8 mouse cellular contexts compared by ENCODE assay signal in the genomic region with DNA sequence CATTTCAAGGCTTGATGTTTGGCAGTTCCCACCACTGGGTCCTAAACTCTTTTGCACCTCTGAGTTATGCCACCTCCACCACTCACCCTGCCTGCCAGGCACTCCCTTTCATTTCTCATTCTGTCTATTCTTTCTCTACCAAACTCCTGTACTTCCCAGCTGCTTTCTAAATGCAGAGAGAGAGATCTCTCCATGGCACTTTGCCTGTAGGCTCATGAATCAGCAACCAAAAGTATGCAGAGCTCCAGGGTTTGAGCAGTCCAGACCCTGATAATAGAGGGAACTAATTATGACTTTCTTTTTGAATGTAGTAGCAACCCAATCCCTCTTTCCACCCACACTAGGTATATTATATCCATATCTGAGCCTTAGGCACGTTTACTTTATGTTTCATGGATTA. TPM values are rescaled to one million over a fixed set of nuclear protein-coding genes. Genes with fewer than 3 reads are reported as not detected.
DNase-seq lines count a peak whose midpoint lies in the region; ATAC-seq and TF ChIP-seq lines count a peak whose summit lies in the region.
"Had no signal": no experiment of that assay in that cellular context is flagged by ENCODE, and none has a peak within 500 bp of the region (broad histone marks: within the 10 kb centered on the region; RNA-seq: fewer than 3 reads in every experiment).

No protein-coding gene starts in this region.

- intact Hi-C loops in gastrocnemius, postnatal 36 days (cut with DNase I) = no loop called here

- peak overlapping the region; percentile 70 for H3K4me2 ChIP-seq in heart, embryonic 13.5 days
- peak overlapping the region; percentile 39; the same call in 1 of the 2 replicates for H3K4me2 ChIP-seq in stomach, embryonic 14.5 days (replicated peaks; ENCODE audit: low read depth, low read length)
- H3K4me2 ChIP-seq in stomach, postnatal 0 days (replicated peaks; ENCODE audit: low read depth) = no peak overlapping the region
- H3K4me2 ChIP-seq in midbrain, embryonic 11.5 days = peak overlapping the region; percentile 11; the same call in 1 of the 2 replicates

- 35% methylated on average over 1 of the region's 1 CpGs for WGBS in heart, embryonic 13.5 days
- WGBS in stomach, embryonic 14.5 days = 31% methylated on average over 1 of the region's 1 CpGs
- 27% methylated on average over 1 of the region's 1 CpGs for WGBS in stomach, postnatal 0 days
- 45% methylated on average over 1 of the region's 1 CpGs for WGBS in midbrain, embryonic 11.5 days

- no peak for ATAC-seq in heart, embryonic 13.5 days (ENCODE audit: extremely low read depth, insufficient number of reproducible peaks, low FRiP score, low TSS enrichment)
- ATAC-seq in stomach, embryonic 14.5 days (ENCODE audit: insufficient number of reproducible peaks, insufficient read depth, low FRiP score, low read depth) = no peak
- no peak for ATAC-seq in stomach, postnatal 0 days (ENCODE audit: low FRiP score, low TSS enrichment)
- no peak for ATAC-seq in midbrain, embryonic 11.5 days (ENCODE audit: low FRiP score)

- TF ChIP-seq EP300 in stomach, postnatal 0 days (optimal IDR thresholded peaks at IDR 0.05) = no peak

- no peaks in the 10 kb centered on the region for H3K27me3 ChIP-seq in heart, embryonic 13.5 days (replicated peaks)
- H3K27me3 ChIP-seq in stomach, embryonic 14.5 days (ENCODE audit: control insufficient read depth, insufficient read depth, low read length) = no peaks in the 10 kb centered on the region
- no peaks in the 10 kb centered on the region for H3K27me3 ChIP-seq in stomach, postnatal 0 days (ENCODE audit: control insufficient read depth, insufficient read depth, low read length)
- H3K27me3 ChIP-seq in midbrain, embryonic 11.5 days (ENCODE audit: control insufficient read depth, insufficient read depth, low read length) = no peaks in the 10 kb centered on the region

- H3K4me3 ChIP-seq in heart, embryonic 13.5 days = 0 out of 2 replicates have a peak overlapping the region, but pooled peaks have one; percentile 66
- H3K4me3 ChIP-seq in stomach, embryonic 14.5 days (ENCODE audit: low read depth, low read length) = no peak overlapping the region
- no peak overlapping the region for H3K4me3 ChIP-seq in stomach, postnatal 0 days (ENCODE audit: low read depth, low read length)
- no peak overlapping the region for H3K4me3 ChIP-seq in midbrain, embryonic 11.5 days (ENCODE audit: low read depth, low read length)

- H3K36me3 ChIP-seq in heart, embryonic 13.5 days = no peaks in the 10 kb centered on the region
- H3K36me3 ChIP-seq in stomach, embryonic 14.5 days (ENCODE audit: control insufficient read depth, insufficient read depth, low read length) = no peaks in the 10 kb centered on the region
- no peaks in the 10 kb centered on the region for H3K36me3 ChIP-seq in stomach, postnatal 0 days (ENCODE audit: control insufficient read depth, insufficient read depth, low read length)
- H3K36me3 ChIP-seq in midbrain, embryonic 11.5 days (ENCODE audit: control insufficient read depth, insufficient read depth, low read length) = no peaks in the 10 kb centered on the region

- no peak for DNase-seq in heart, postnatal 4 days
- no peak for DNase-seq in stomach, postnatal 0 days (ENCODE audit: low spot score)
- no peak for DNase-seq in midbrain, embryonic 11.5 days (ENCODE audit: low spot score, missing footprints)
- no peak for DNase-seq in ovary, postnatal 10 days (ENCODE audit: low spot score)
- no peak for DNase-seq in gastrocnemius, postnatal 36 days

- H3K9me3 ChIP-seq in heart, embryonic 13.5 days = no peaks in the 10 kb centered on the region
- no peaks in the 10 kb centered on the region for H3K9me3 ChIP-seq in stomach, embryonic 14.5 days (ENCODE audit: control insufficient read depth, low read depth, low read length)
- no peaks in the 10 kb centered on the region for H3K9me3 ChIP-seq in stomach, postnatal 0 days (ENCODE audit: control insufficient read depth, low read length)
- H3K9me3 ChIP-seq in midbrain, embryonic 11.5 days (ENCODE audit: control insufficient read depth, low read length) = no peaks in the 10 kb centered on the region

- H3K4me1 ChIP-seq in heart, embryonic 13.5 days = peaks cover 28% of the 10 kb centered on the region
- H3K4me1 ChIP-seq in stomach, embryonic 14.5 days (ENCODE audit: control insufficient read depth, insufficient read depth, low read length) = peaks cover 7% of the 10 kb centered on the region; the same call in 1 of the 2 replicates
- no peaks in the 10 kb centered on the region for H3K4me1 ChIP-seq in stomach, postnatal 0 days (replicated peaks; ENCODE audit: control insufficient read depth, insufficient read depth)
- peaks cover 2% of the 10 kb centered on the region; the same call in 1 of the 2 replicates for H3K4me1 ChIP-seq in midbrain, embryonic 11.5 days (ENCODE audit: control insufficient read depth, insufficient read depth, low read length)

- no peak for TF ChIP-seq CTCF in stomach, postnatal 0 days (IDR thresholded peaks at IDR 0.05; ENCODE audit: low read depth)

- H3K27ac ChIP-seq in heart, embryonic 13.5 days (replicated peaks) = peak overlapping the region; percentile 88
- no peak overlapping the region for H3K27ac ChIP-seq in stomach, embryonic 14.5 days (ENCODE audit: low read length)
- no peak overlapping the region; the same call in 1 of the 2 replicates for H3K27ac ChIP-seq in stomach, postnatal 0 days (replicated peaks)
- H3K27ac ChIP-seq in midbrain, embryonic 11.5 days (ENCODE audit: low read depth, low read length) = no peak overlapping the region
- H3K27ac ChIP-seq: macrophage had no signal

- no peak overlapping the region for H3K9ac ChIP-seq in heart, embryonic 13.5 days
- H3K9ac ChIP-seq in stomach, embryonic 14.5 days (replicated peaks; ENCODE audit: low read depth, low read length) = no peak overlapping the region
- no peak overlapping the region for H3K9ac ChIP-seq in stomach, postnatal 0 days (ENCODE audit: low read length)
- no peak overlapping the region for H3K9ac ChIP-seq in midbrain, embryonic 11.5 days (ENCODE audit: low read length)

RNA-seq across cellular contexts. Expression of a gene that starts 2.4 kb away (rescaled TPM):
- 6.5 and 7.3 TPM in 2 replicates for polyA plus RNA-seq in heart, embryonic 13.5 days (2015; fragmentation: Nextera tagmentation; extraction: Ambion mirVana)
- 10 to 100 TPM in 1 of 2 experiments, 1 to 10 TPM in 1; 9.7 to 10.2 TPM for total RNA-seq in heart, postnatal 4 days (2021)
- 13.2 and 13.6 TPM in 2 replicates for polyA plus RNA-seq in stomach, embryonic 14.5 days (2014; fragmentation: Nextera tagmentation; extraction: Ambion mirVana)
- polyA plus RNA-seq in stomach, postnatal 0 days (2015; fragmentation: Nextera tagmentation; extraction: Ambion mirVana) = 6.8 and 6.9 TPM in 2 replicates
- polyA plus RNA-seq in midbrain, embryonic 11.5 days (2014; fragmentation: Nextera tagmentation; extraction: Ambion mirVana) = 8.5 and 8.7 TPM in 2 replicates
- total RNA-seq in gastrocnemius, postnatal 36 days (2021) = 1 to 10 TPM; 4.1 to 4.2 TPM
